Mouse (Mus musculus): ENCODE results near the gene Smn1.
"Not testable (repeated sequence)": the region's sequence is repeated elsewhere in the genome, so short reads cannot be mapped to it uniquely, and the experiment has no call there.

Smn1 gene

DNA sequence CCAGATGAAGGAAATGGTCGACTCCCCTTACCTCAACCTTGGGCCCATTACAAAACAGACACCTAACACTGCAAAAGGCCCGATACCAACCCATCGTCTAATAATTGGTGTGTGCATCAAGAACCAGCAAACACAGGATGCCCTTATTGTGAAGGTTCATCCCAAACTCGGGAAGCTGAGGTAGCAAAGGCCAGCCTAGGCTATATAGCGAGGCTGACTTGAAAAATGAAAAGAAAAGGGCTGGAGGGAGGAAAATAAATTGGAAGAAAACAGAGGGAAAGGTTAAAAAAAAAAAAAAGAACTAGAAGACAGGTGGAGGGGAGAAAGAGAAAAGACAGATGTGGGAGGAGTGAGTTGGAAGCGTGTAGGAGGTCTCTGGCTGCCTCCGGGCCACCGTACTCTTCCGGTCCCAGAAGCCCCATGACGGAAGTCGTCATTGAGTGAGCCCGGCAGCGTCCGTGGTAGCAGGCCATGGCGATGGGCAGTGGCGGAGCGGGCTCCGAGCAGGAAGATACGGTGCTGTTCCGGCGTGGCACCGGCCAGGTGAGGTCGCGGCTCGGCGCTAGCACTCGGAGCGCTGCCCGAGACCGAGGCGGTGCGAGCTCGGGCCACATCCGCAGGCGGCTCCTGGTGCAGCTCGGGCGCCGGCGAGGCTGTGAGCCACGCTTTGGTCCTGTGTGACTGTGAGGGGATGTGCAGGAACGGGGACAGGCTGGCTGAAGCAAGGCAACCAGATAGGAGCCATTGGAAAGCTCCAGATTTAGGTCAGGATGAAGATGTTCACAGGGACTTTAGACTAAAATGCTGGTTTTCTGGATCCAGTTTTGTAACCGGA, at the start of gene Smn1:
Smn1 (plus strand) TSS at position 430 of the 835 bp plus-strand sequence.
- peak; percentile 96 for DNase-seq (ENCODE audit: low spot score)

DNA sequence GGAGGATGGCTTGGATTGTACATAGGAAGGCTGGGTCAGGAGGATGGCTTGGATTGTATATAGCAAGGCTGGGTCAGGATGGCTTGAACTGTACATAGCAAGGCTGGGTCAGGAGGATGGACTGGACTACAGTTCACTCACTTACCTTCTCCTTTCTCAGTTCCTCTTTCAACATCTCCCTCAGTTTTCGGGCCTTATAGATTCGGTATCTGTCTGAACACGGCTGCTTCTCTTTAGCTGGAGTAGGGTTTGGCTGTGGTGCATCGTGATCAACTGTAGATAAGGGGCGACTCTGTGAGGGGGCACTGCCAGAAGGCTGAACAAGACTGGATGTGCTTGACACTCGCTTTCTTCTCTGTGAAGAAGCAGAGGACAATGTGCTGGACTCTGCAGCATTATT, 25.8 kb upstream of the Smn1 start:
- DNase-seq (ENCODE audit: low spot score), result no peak

DNA sequence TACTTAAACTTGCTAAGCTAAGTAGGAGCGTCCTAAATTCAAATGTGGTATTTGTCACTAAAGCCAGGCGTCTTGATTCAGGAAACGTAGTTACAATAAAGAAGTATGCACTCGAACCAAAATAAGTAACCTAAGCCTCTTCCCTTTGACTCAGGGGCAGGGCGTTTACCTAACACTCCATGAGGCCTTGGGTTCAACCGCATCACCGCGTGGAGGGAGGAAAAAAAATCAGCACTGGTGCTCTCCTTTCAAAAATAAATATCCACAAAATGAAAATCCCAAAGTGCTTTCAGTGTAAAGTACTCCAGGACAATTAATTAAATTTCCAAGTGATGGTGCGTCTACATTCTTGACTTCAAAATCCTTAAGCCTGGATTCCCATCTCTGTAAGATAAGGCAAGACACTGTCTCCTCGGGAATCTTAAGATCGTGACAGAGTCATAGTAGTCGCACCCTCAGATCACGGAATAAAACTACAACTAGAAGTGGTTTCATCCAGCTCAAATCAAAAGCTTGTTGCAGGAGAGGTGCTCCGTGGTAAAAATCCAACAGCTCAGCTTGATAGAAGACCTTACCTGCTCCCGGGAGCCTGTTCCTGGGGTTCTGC, 21.5 kb upstream of the Smn1 start:
- peak; percentile 15 for DNase-seq (ENCODE audit: low spot score)

DNA sequence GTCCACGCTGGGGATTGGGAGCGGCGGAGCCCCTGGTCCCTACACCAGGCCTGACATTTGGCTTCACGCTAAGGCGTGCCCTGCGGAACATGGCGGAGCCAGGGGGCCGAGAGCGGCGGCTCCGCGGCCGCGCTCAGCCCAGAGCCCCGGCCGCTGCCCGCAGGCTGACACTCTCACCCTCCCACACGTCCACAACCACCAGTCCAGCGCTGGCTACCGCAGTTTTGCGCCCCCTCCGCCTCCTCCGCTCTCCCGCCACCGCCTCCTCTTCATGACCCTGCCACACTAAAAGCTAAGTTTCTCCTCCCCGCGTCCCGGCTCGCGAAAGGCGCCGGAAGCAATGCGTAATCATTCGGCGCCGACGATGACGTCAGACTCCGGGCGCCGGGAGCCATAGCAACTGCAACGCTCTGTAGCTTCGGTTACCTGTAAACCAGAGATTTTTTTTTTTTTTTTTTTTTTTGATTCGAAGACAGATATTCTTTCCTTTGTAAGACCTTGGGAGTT, 20.9 kb upstream of the Smn1 start, which contains the start of gene Bdp1:
Bdp1 (minus strand) TSS at position 323 of the 507 bp plus-strand sequence.
- DNase-seq (ENCODE audit: low spot score), result peak; percentile 93

DNA sequence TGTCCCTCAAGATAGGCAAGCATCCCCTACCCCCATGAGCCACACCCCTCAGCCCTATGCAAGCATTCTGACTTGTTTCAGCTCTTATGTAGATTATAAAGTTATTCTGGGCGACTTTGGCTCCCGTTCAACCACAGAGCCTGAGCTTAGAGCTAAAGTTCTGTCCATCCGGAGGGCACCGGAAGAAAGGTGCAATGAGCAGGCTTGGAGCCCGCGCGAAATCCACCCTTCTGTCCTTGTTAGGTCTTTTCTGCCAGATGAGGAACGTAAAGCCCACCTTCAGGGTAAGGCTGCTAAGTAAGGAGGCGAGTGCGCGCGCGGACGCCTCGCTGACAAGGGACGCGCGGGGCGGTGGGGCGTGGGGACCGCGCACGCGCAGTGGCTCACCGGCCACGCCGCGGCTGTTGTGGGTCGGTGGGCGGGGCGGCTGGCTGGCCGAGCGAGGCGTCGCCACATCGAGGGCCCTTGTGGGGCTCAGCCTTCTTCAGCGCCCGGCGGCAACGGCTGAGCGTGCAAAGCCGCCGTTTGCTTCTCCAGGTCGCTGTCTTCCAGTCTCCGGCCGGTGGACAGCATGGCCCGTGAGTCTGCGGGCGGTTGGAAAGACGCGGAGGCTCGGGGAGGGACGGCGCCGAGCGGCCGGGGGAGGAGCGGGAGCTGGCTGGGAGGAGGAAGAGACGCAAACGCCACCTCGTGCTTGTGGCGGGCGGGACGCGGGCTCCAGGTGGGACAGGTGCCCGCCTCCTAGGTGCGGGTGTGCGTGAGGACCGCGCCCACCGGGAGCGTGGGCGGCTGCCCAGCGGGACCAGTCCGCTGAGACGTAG, 16.8 kb upstream of the Smn1 start, which contains the start of gene Serf1:
Serf1 (plus strand) TSS at position 361 of the 821 bp plus-strand sequence.
- peak; percentile 87 for DNase-seq (ENCODE audit: low spot score)

DNA sequence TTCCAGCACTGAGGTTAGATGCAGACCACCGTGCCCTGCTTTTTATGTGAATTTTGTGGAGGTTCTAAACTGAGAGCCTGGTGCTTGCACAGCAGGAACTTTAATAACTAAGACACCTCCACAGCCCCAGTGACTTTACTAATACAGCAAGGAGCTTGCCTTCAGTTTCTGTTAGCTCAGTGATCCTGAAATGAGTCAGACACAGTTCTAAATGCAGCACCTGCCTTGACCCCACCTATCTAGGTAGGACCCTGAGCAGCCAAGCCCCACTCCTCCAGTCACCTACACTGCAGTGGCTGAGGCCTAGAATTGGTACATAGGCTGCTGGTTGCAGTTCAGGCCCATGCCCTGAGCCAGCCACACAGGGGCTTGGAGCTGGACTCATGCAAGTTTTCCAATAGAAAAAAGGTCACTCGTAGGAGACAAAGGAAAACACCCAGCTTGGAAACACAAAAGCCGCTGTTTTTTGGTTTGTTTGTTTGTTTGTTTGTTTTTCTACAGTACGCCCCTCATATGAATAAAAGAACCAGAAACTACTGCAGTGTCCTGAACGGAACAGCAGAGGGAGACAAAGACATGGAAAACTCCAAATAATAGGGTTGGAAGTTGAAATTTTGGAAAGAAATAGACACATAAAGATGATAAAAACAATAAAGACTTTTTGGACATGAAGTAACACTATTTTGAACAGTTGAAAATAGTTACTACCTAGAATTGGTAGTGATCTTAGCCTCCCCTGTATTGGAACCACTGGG, 12.3 kb upstream of the Smn1 start:
- peak; percentile 48 for DNase-seq (ENCODE audit: low spot score)

DNA sequence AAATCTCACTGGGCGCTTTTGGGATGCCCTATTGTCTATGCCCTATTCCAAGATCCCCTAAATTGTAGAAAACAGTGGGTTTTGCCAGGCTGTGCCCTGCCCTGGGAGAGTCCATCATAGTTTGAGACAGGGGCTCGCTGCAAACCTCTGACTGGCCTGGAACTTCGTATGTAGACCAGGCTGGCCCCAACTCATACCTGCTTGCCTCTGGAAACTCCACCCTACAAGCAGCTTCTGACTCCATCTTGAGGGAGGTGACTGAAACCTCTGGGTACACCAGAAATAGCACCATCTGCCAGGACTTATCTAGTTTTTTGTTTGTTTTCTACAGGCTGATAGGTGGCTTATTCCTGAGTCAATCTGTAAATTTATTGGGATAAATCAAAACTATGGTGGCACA, 682 bp upstream of the Smn1 start:
- DNase-seq (ENCODE audit: low spot score), result no peak

DNA sequence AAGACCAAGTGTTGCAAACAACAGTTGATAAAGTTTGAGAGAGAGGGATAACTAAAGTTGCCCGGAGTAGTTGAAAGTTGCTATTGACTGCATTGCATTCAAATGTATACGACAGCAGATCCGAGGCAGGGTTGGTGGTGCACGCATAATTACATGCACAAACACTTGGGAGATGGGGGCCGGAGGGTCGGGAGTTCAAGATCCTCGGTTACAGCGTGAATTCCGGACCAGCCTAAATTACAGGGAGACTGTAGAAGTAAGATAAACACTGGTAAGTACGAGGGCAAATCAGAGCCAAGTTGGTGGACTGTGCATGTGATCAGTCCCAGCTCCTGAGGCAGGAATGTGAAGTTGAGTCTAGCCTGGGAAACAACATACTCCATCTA, 599 bp downstream of the Smn1 start:
- no peak for DNase-seq (ENCODE audit: low spot score)

DNA sequence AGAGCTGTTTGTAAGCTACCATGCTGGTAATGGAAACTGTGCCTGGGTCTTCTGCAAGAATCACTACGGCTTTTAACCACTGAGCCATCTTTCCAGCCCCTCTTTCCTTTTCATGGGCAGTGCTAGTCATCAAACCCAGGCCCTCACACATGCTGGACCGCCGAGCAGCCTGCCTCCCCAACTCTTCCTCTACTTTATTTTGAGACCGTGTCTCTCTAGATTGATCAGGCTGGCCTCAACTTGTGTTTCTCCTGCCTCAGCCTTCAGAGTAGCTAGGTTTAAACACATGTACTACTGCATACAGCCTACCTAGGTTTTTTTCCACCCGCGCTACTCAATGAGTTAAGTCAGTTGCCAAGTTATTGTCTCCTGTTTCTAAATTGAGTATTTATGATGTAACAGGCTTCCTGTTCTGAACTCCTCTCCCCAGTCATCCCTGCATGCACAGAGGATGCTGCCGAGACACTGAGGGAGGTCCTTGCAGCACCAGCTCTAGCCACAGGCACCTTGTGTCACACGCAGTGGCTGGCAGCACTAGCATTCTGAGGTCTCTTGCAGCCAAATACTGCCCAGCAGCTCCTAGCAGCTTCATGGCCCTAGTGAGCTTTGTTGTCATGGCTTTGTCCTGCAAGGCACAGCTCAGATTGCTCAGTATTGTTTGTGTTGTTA, 17.1 kb downstream of the Smn1 start:
- DNase-seq (ENCODE audit: low spot score), result no peak

DNA sequence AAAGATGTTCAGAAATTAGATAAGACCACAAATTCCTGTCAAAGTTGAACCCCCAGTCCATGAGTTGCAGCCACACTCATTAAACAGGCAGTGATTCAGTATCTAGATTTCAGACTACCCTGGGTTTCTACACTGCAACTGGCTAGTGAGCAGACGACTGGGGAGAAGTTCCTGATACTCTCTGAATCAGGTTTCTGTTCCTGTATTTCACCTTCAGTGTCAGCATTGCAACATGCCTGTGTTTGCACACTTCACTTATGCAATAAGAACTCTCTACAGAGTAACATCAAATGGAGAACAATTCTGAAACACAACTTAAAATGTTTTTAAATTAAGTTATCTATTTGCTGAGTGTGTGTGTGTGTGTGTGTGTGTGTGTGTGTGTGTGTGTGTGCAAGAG, 28.0 kb downstream of the Smn1 start:
- no peak for DNase-seq (ENCODE audit: low spot score)

DNA sequence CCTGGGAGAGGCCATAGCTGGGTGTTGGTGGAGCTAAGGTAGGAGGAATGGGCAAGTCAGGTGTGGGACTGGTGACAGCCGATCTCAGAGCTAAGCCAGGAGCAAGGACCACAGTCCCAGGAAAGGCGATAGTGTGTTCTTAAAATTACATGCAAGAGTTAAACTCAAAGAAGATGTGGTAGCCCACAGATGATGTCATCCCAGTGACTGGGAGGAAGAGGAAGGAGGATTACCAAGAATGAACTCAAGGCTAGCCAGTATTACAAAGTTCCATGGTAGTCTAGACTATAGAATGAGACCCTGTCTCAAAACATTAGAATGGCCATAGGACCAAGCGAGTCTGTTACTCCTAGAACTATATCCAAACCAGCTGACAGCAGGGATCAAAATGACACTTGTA, 32.0 kb downstream of the Smn1 start:
- DNase-seq (ENCODE audit: low spot score), result no peak

DNA sequence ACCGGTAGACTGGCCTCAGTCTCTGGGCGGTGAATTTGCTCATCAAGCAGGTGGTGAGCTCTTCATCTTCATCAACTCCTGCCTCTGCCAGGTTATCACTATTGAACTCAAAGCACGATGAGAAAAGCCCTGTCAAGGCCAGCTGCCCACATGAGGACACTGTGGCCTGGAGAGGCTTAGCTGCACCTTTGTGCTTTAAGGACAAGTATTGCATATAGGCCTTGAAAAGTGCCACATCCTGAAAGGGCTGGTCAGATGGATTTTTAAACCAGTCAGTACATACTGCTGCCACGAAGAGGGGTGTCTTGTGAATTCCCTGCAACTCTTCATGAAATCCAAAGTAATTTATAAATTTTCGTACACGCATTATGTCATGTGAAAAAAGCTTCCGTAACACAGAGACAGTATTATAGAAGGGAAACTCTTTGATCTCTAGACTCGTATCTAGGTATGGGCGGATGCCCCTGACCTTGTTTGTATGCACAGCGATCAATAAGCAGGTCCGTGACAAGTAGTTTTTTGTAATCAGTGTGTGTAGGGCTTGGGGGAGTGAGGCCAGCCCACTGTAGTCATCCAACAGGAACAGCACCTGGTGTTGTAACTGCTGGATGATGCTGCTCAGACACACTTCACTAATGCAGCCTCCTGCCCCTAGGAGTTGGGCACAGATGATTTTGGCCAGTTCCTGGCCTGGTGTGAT, 36.7 kb downstream of the Smn1 start:
- not testable (repeated sequence) for DNase-seq (ENCODE audit: low spot score)

DNA sequence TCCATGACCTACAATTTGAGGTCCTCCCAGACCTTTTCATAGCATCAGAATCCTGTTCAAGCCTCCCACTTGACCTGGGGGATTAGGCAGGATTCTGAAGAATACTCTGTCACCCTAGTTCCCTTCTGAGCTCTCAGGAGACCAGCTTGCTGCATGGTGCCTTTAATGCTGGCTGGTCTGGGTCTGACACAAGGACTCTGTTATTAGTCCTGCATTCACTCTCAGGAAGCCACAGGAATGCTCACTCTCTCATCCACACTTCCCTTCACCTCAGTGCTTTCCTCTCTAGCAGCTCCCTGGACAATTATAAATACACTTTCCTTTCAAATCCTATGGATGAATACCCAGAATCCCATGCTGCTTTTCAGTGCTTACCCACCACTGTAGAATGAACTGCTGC, 37.8 kb downstream of the Smn1 start:
- DNase-seq (ENCODE audit: low spot score), result not testable (repeated sequence)

DNA sequence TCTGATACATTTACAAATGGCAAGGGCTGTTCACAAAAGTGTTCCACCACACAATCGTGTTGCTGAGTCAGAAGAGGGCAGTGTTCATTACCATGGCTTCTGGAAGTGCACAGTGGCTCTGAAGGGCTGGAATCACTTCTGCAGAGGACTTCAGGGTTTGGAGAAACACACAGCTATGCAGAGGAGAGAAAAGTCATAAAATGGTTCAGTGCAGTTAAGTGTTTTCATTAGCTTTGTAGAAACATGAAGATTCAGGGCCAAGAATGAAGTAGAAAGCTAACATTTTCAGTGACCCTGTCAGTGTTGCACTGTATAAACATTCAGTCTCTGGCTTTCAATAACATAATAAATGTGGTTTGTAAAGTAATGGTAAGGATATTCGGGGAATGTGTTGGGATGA, 41.7 kb downstream of the Smn1 start:
- not testable (repeated sequence) for DNase-seq (ENCODE audit: low spot score)

DNA sequence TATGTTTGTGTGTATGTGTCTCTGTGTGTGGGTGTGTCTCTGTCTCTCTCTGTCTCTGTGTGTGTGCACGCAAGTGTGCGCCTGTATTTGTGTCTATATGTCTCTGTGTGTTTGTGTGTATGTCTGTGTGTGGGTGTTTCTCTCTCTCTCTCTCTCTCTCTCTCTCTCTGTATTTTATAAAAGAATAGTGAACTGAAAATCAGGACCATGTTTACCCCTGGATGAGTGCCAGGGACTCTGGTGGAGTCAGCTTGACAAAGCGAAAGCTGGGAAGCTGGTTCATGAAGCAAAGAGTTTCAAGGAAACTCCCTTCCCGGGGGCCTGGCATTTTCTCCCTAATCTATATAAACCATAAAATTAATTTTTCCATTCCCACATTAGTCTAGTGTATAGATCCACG, 49.7 kb downstream of the Smn1 start:
- not testable (repeated sequence) for DNase-seq (ENCODE audit: low spot score)

DNA sequence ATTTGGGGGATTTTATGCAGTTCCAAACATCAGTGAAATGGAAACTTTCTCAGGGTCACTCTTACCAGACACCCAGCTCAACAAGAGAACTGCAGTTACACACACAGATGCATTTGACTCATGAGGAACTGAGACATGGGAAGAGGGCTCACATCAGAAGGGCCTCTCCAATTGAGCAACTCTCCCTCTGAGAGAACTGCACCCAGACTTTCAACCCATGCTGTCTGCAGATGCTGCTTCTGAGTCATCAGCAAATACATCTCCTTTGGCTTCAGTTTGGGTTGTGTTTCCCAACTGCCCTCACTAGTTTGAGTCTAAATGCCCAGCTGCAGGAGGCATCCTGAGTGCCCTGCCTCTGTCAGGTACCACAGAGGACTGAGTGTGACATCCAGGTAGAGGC, 58.5 kb downstream of the Smn1 start:
- DNase-seq (ENCODE audit: low spot score), result not testable (repeated sequence)

Data from embryo, embryonic 10.5 days (tissue).